Mouse (Mus musculus): ENCODE measurements around the gene Tmem120b. TPM values are rescaled to one million over a fixed set of nuclear protein-coding genes. Genes with fewer than 3 reads are reported as not detected.

The Tmem120b gene
- total RNA-seq (2023): 1 to 10 TPM; 4.1 to 7.8 TPM

GRCm38 (mm10) chr5:123068115-123068514 lies at the start of gene Tmem120b:
Gene Tmem120b (plus strand): TSS chr5:123068415.

GRCm38 (mm10) chr5:123046916-123047315 lies 21.3 kb upstream of the Tmem120b start, which contains the start of gene Morn3:
Gene Morn3 (minus strand): TSS chr5:123047016.

GRCm38 (mm10) chr5:123132308-123133071 lies 64.3 kb downstream of the Tmem120b start, which contains the start of gene Rhof:
Gene Rhof (minus strand): TSS chr5:123132692.

GRCm38 (mm10) chr5:123142161-123143157 lies 74.2 kb downstream of the Tmem120b start, which contains the start of gene Setd1b:
Gene Setd1b (plus strand): TSS chr5:123142193.

Other genes starting within 250 kb of the Tmem120b start
- gene Anapc5, start 247.1 kb upstream of the Tmem120b start, total RNA-seq (2023): 100 to 1,000 TPM; 143 to 163 TPM
- gene Rnf34, start 218.4 kb upstream of the Tmem120b start, total RNA-seq (2023): 10 to 100 TPM; 23.9 to 26.9 TPM
- gene Kdm2b, start 78.6 kb upstream of the Tmem120b start, total RNA-seq (2023): 10 to 100 TPM; 28.4 to 29.4 TPM
- 10 to 100 TPM; 71.8 to 73.1 TPM for gene Orai1, start 53.3 kb upstream of the Tmem120b start, total RNA-seq (2023)
- not detected for gene Morn3, start 21.4 kb upstream of the Tmem120b start, total RNA-seq (2023)
- gene Rhof, start 64.3 kb downstream of the Tmem120b start, total RNA-seq (2023): 10 to 100 TPM; 13.5 to 14.7 TPM
- 10 to 100 TPM; 67.4 to 85.5 TPM for gene Setd1b, start 73.8 kb downstream of the Tmem120b start, total RNA-seq (2023)
- gene Psmd9, start 101.0 kb downstream of the Tmem120b start, total RNA-seq (2023): 10 to 100 TPM; 14.0 to 17.0 TPM
- gene Hpd, start 114.3 kb downstream of the Tmem120b start, total RNA-seq (2023): not detected
- gene Wdr66, start 183.7 kb downstream of the Tmem120b start, total RNA-seq (2023): under 1 TPM; 0.13 to 0.15 TPM

All from neutrophil, adult 83 days (primary cell).